8 mouse cellular contexts compared by ENCODE assay signal in the genomic region with DNA sequence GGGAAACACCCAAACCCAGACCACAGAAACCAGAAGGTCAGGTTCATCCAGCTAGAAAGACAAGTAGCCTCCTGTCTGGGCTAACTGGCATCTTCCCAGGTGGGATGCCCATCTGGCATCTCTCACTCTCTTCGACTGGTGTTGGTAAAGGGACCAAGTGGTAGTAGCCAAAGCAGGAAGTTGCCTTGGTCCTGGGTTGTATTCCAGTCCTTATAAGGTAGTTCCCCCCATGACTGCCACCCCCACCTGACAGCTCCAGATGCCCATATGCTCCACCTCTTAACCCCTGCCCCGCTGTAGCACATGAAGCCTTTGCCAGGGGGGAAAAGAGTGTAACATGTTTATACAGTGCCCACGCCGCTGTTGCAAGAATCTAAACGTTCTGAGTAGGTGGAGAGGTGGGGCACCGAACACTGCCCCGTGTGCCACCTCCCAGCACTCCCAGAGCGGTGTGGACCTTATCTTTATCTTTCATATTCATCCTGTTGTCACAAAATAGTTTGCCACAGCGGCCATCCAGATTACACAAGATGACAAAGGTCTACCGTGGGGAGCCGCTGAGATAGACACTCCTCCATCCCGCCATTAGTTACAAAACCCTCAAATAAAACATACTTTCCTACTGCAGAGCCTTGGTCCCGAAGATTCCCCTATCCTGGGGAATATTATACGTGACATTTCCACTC. TPM values are rescaled to one million over a fixed set of nuclear protein-coding genes. Genes with fewer than 3 reads are reported as not detected.
DNase-seq lines count a peak whose midpoint lies in the region; ATAC-seq and TF ChIP-seq lines count a peak whose summit lies in the region.

No protein-coding gene starts in this region.

- H3K27ac ChIP-seq in layer of hippocampus, adult 2 months = peak overlapping the region; percentile 92
- H3K27ac ChIP-seq in bone marrow macrophage, adult 2 months (ENCODE audit: insufficient read depth, low read depth, low read length) = peak overlapping the region; percentile 78
- H3K27ac ChIP-seq in limb, embryonic 11.5 days (replicated peaks; ENCODE audit: low read depth, low read length) = no peak overlapping the region
- H3K27ac ChIP-seq in midbrain, embryonic 15.5 days = peak overlapping the region; percentile 74

- H3K27me3 ChIP-seq in limb, embryonic 11.5 days (ENCODE audit: control insufficient read depth, insufficient read depth, low read length) = no peaks in the 10 kb centered on the region
- no peaks in the 10 kb centered on the region for H3K27me3 ChIP-seq in midbrain, embryonic 15.5 days (replicated peaks)

- no peak for DNase-seq in layer of hippocampus, adult 2 months (ENCODE audit: low spot score in 2 of 2)
- no peak for DNase-seq in layer of hippocampus, adult 8-10 months (ENCODE audit: low spot score in 2 of 2)
- peak; percentile 93 for DNase-seq in gonadal fat pad, adult 2 months (ENCODE audit: low read depth)
- DNase-seq in limb, embryonic 11.5 days (ENCODE audit: low spot score) = peak; percentile 25
- DNase-seq in thymus, postnatal 36 days = peak; percentile 44 to 66
- DNase-seq in embryo, embryonic 9.5 days (ENCODE audit: extremely low spot score) = no peak

- peaks cover 13% of the 10 kb centered on the region for H3K4me1 ChIP-seq in bone marrow macrophage, adult 2 months (ENCODE audit: control insufficient read depth, insufficient read depth, low read length)
- H3K4me1 ChIP-seq in limb, embryonic 11.5 days (ENCODE audit: control insufficient read depth, insufficient read depth, low read length) = peaks cover 8% of the 10 kb centered on the region; the same call in 1 of the 2 replicates
- H3K4me1 ChIP-seq in midbrain, embryonic 15.5 days = peaks cover 32% of the 10 kb centered on the region

- ATAC-seq in limb, embryonic 11.5 days (ENCODE audit: insufficient number of reproducible peaks, low FRiP score, low TSS enrichment, low read depth) = no peak
- ATAC-seq in midbrain, embryonic 15.5 days (replicated peaks) = no peak

- WGBS in limb, embryonic 11.5 days = 43% methylated on average over 14 of the region's 14 CpGs
- 26% methylated on average over 14 of the region's 14 CpGs for WGBS in midbrain, embryonic 15.5 days

- no peaks in the 10 kb centered on the region for H3K9me3 ChIP-seq in limb, embryonic 11.5 days (ENCODE audit: control insufficient read depth, low read length)
- no peaks in the 10 kb centered on the region for H3K9me3 ChIP-seq in midbrain, embryonic 15.5 days

- H3K9ac ChIP-seq in limb, embryonic 11.5 days (ENCODE audit: low read length) = peak overlapping the region; percentile 90
- H3K9ac ChIP-seq in midbrain, embryonic 15.5 days = peak overlapping the region; percentile 96

- H3K36me3 ChIP-seq in limb, embryonic 11.5 days (ENCODE audit: control insufficient read depth, insufficient read depth, low read length) = peaks cover 11% of the 10 kb centered on the region
- peaks cover 21% of the 10 kb centered on the region; the same call in 1 of the 2 replicates for H3K36me3 ChIP-seq in midbrain, embryonic 15.5 days (replicated peaks)

- peak overlapping the region; percentile 51 for H3K4me2 ChIP-seq in limb, embryonic 11.5 days (ENCODE audit: low read depth, severe bottlenecking)
- peak overlapping the region; percentile 78 for H3K4me2 ChIP-seq in midbrain, embryonic 15.5 days

- no peak for TF ChIP-seq CTCF in layer of hippocampus, adult 2 months (conservative IDR thresholded peaks at IDR 0.05)
- TF ChIP-seq CTCF in bone marrow macrophage, adult 2 months (IDR thresholded peaks at IDR 0.05; ENCODE audit: low read depth, low read length) = no peak

- H3K4me3 ChIP-seq in layer of hippocampus, adult 2 months = peak overlapping the region; percentile 81
- peak overlapping the region; percentile 78 for H3K4me3 ChIP-seq in bone marrow macrophage, adult 2 months (ENCODE audit: insufficient read depth, low read length)
- peak overlapping the region; percentile 86 for H3K4me3 ChIP-seq in limb, embryonic 11.5 days (ENCODE audit: low read depth, low read length)
- peak overlapping the region; percentile 97 for H3K4me3 ChIP-seq in midbrain, embryonic 15.5 days

- TF ChIP-seq POLR2A in bone marrow macrophage, adult 2 months (IDR thresholded peaks at IDR 0.05; ENCODE audit: borderline replicate concordance, low read depth, low read length) = no peak

RNA-seq across cellular contexts. Expression of a gene that starts 1.0 kb away (rescaled TPM):
- 10 to 100 TPM; 29.2 to 34.8 TPM for total RNA-seq in layer of hippocampus, adult 2 months (2021)
- total RNA-seq in layer of hippocampus, adult 8-10 months (2022) = 10 to 100 TPM; 29.4 to 44.7 (median 37.0) TPM
- polyA plus RNA-seq in bone marrow macrophage, adult 2 months (2012; ENCODE audit: insufficient read depth, insufficient read length, missing spikeins) = 57.1 and 63.2 TPM in 2 replicates
- 72.1 and 91.4 TPM in 2 replicates for polyA plus RNA-seq in gonadal fat pad, adult 2 months (2012; rRNA removed)
- polyA plus RNA-seq in limb, embryonic 11.5 days (2014; fragmentation: Nextera tagmentation; extraction: Ambion mirVana) = 5.3 and 5.4 TPM in 2 replicates
- 7.6 and 9.3 TPM in 2 replicates for polyA plus RNA-seq in midbrain, embryonic 15.5 days (2015; fragmentation: Nextera tagmentation; extraction: Ambion mirVana)

RNA-seq across cellular contexts. Expression of a gene that starts 36.3 kb away (rescaled TPM):
- 10 to 100 TPM; 55.5 to 64.8 TPM for total RNA-seq in layer of hippocampus, adult 2 months (2021)
- 10 to 100 TPM; 45.6 to 58.6 (median 54.5) TPM for total RNA-seq in layer of hippocampus, adult 8-10 months (2022)
- 23.9 and 26.0 TPM in 2 replicates for polyA plus RNA-seq in bone marrow macrophage, adult 2 months (2012; ENCODE audit: insufficient read depth, insufficient read length, missing spikeins)
- polyA plus RNA-seq in gonadal fat pad, adult 2 months (2012; rRNA removed) = 41.4 and 42.0 TPM in 2 replicates
- polyA plus RNA-seq in limb, embryonic 11.5 days (2014; fragmentation: Nextera tagmentation; extraction: Ambion mirVana) = 62.1 and 62.5 TPM in 2 replicates
- polyA plus RNA-seq in midbrain, embryonic 15.5 days (2015; fragmentation: Nextera tagmentation; extraction: Ambion mirVana) = 80.6 and 81.1 TPM in 2 replicates

RNA-seq across cellular contexts. Expression of a gene that starts 50.7 kb away (rescaled TPM):
- 10 to 100 TPM; 52.4 to 59.1 TPM for total RNA-seq in layer of hippocampus, adult 2 months (2021)
- total RNA-seq in layer of hippocampus, adult 8-10 months (2022) = 10 to 100 TPM; 49.4 to 61.5 (median 52.8) TPM
- polyA plus RNA-seq in bone marrow macrophage, adult 2 months (2012; ENCODE audit: insufficient read depth, insufficient read length, missing spikeins) = 27.1 and 32.7 TPM in 2 replicates
- 27.7 and 37.8 TPM in 2 replicates for polyA plus RNA-seq in gonadal fat pad, adult 2 months (2012; rRNA removed)
- polyA plus RNA-seq in limb, embryonic 11.5 days (2014; fragmentation: Nextera tagmentation; extraction: Ambion mirVana) = 38.7 and 39.1 TPM in 2 replicates
- polyA plus RNA-seq in midbrain, embryonic 15.5 days (2015; fragmentation: Nextera tagmentation; extraction: Ambion mirVana) = 53.7 and 57.4 TPM in 2 replicates

RNA-seq across cellular contexts. Expression of a gene that starts 53.6 kb away (rescaled TPM):
- 10 to 100 TPM; 46.0 to 47.0 TPM for total RNA-seq in layer of hippocampus, adult 2 months (2021)
- total RNA-seq in layer of hippocampus, adult 8-10 months (2022) = 10 to 100 TPM; 43.5 to 54.0 (median 46.4) TPM
- polyA plus RNA-seq in bone marrow macrophage, adult 2 months (2012; ENCODE audit: insufficient read depth, insufficient read length, missing spikeins) = 20.2 and 21.0 TPM in 2 replicates
- 23.7 and 24.3 TPM in 2 replicates for polyA plus RNA-seq in gonadal fat pad, adult 2 months (2012; rRNA removed)
- polyA plus RNA-seq in limb, embryonic 11.5 days (2014; fragmentation: Nextera tagmentation; extraction: Ambion mirVana) = 17.3 and 19.5 TPM in 2 replicates
- 22.8 and 24.0 TPM in 2 replicates for polyA plus RNA-seq in midbrain, embryonic 15.5 days (2015; fragmentation: Nextera tagmentation; extraction: Ambion mirVana)

Comparison
In these comparisons a context has a peak if more than half of its experiments do, and no peak if none do; other contexts are left out.
1. DNase-seq: peak in gonadal fat pad, adult 2 months (single experiment), limb, embryonic 11.5 days (single experiment) and thymus, postnatal 36 days (2 of 2); none in layer of hippocampus, adult 2 months (0 of 2), layer of hippocampus, adult 8-10 months (0 of 2) and embryo, embryonic 9.5 days (single experiment).
2. Peak in every context shown above with its lines, with median percentiles within 50 percentile points of each other: H3K4me3 ChIP-seq.